Mouse (Mus musculus): ENCODE data around the gene Fgf3. TPM values are rescaled to one million over a fixed set of nuclear protein-coding genes. Genes with fewer than 3 reads are reported as not detected.

Fgf3 gene
- polyA plus RNA-seq (2012; ENCODE audit: low replicate concordance), result 0.13 and 0.18 TPM in 2 replicates

DNA sequence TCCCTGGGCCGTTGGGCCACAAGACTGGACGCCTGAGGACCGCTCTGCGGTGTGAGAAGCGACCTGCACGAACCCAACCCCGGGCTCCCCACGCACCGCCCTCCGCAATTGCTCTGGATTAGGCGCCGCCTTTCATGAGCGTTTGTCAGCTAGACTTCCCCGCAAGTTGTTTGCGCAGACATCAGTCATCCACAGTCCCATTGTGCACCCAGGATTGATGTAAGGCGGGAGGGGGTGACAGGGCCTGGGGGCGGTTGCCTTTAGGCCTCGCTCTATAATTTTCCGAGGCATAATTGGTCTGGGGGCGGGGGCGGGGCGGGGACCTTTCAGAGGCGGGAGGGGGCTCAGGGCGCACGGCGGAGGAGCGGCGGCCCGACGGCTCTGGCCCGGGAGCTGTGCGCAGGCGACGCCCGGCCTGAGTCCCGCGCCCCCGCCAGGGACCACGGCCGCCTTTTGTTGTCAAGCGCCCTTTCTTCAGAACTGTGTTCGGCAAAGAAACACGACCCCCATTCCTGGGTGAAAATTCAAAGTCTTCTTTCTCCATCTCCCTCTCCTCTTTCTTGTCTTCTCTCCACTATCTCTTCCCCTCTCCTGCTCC is at the start of gene Fgf3:
Gene Fgf3 (plus strand): TSS at position 193 of the 598 bp plus-strand sequence.

DNA sequence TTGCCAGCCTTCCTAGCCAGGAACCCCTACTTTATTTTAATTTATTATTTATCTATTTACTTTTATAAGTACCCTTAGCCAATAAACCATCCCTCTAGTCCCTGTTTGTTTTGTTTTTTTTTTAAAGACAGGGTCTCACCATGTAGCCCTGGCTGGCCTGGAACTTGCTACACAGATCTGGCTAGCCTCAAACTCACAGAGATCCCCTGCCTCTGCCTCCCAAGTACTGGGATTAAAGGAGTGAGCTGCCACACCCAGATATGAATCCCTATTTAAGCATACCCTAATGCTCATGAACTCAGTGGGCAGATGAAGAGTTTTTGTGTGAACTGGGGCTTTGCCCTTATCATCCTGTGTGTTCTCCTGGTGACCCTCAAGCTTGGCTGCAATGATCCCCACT is 9.2 kb downstream of the Fgf3 start, which contains the start of gene Fgf4:
Gene Fgf4 (plus strand): TSS at position 301 of the 400 bp plus-strand sequence.

Other genes starting within 250 kb of the Fgf3 start
- 0.06 and 0.29 TPM in 2 replicates for gene Ano1, start 86.1 kb upstream of the Fgf3 start, polyA plus RNA-seq (2012; ENCODE audit: low replicate concordance)
- not detected in 2 replicates for gene Fgf4, start 9.3 kb downstream of the Fgf3 start, polyA plus RNA-seq (2012; ENCODE audit: low replicate concordance)
- gene Fgf15, start 58.4 kb downstream of the Fgf3 start, polyA plus RNA-seq (2012; ENCODE audit: low replicate concordance), result not detected in 2 replicates
- gene LTO1, start 77.0 kb downstream of the Fgf3 start, polyA plus RNA-seq (2012; ENCODE audit: low replicate concordance), result 18.0 and 28.9 TPM in 2 replicates
- gene Ccnd1, start 101.8 kb downstream of the Fgf3 start, polyA plus RNA-seq (2012; ENCODE audit: low replicate concordance), result 11.3 and 13.5 TPM in 2 replicates